Mouse (Mus musculus): ENCODE results near the gene Slc9a8. TPM values are rescaled to one million over a fixed set of nuclear protein-coding genes. Genes with fewer than 3 reads are reported as not detected.

Gene Slc9a8
- polyA plus RNA-seq, 1 experiment from 2014 or later = 27.0 TPM

- 52% methylated on average over 9 of the region's 9 CpGs for WGBS
- Histone ChIP-seq H3K9me3 (no peaks in the 10 kb centered on the region), H3K4me3 (replicated peaks) (no peak overlapping the region), H3K4me1 (replicated peaks) (no peaks in the 10 kb centered on the region), H3K27ac (peak overlapping the region; percentile 23; the same call in 1 of the 2 replicates), H3K27me3 (no peaks in the 10 kb centered on the region), H3K4me2 (no peak overlapping the region), H3K36me3 (peaks cover 68% of the 10 kb centered on the region), H3K9ac (replicated peaks) (no peak overlapping the region)
- no peak for ATAC-seq (ENCODE audit: insufficient number of reproducible peaks, insufficient read depth, low FRiP score, low TSS enrichment, low read depth)
Measured at GRCm38 (mm10) chr2:167430737-167431417, 9.4 kb downstream of the Slc9a8 start.

- no peak overlapping the region for H3K4me2 ChIP-seq
- no peak overlapping the region for H3K9ac ChIP-seq (replicated peaks)
- no peak for ATAC-seq (ENCODE audit: insufficient number of reproducible peaks, insufficient read depth, low FRiP score, low TSS enrichment, low read depth)
- WGBS = 58% methylated on average over 7 of the region's 7 CpGs
- H3K4me1 ChIP-seq (replicated peaks) = no peaks in the 10 kb centered on the region
- peaks cover 66% of the 10 kb centered on the region for H3K36me3 ChIP-seq
- H3K4me3 ChIP-seq (replicated peaks) = no peak overlapping the region
- H3K9me3 ChIP-seq = no peaks in the 10 kb centered on the region
- H3K27me3 ChIP-seq = no peaks in the 10 kb centered on the region
- peak overlapping the region; percentile 23; the same call in 1 of the 2 replicates for H3K27ac ChIP-seq
Measured at GRCm38 (mm10) chr2:167431418-167431776, 9.9 kb downstream of the Slc9a8 start.

- Histone ChIP-seq H3K4me2 (no peak overlapping the region), H3K36me3 (peaks cover 66% of the 10 kb centered on the region), H3K27me3 (no peaks in the 10 kb centered on the region), H3K4me1 (replicated peaks) (no peaks in the 10 kb centered on the region), H3K9me3 (no peaks in the 10 kb centered on the region), H3K4me3 (replicated peaks) (no peak overlapping the region), H3K27ac (no peak overlapping the region), H3K9ac (replicated peaks) (no peak overlapping the region)
- 92% methylated on average over 6 of the region's 6 CpGs for WGBS
- no peak for ATAC-seq (ENCODE audit: insufficient number of reproducible peaks, insufficient read depth, low FRiP score, low TSS enrichment, low read depth)
Measured at GRCm38 (mm10) chr2:167434570-167434969, 13.1 kb downstream of the Slc9a8 start.

- Histone ChIP-seq H3K4me2 (no peak overlapping the region), H3K4me1 (replicated peaks) (no peaks in the 10 kb centered on the region), H3K9me3 (no peaks in the 10 kb centered on the region), H3K27me3 (no peaks in the 10 kb centered on the region), H3K9ac (replicated peaks) (no peak overlapping the region), H3K27ac (no peak overlapping the region), H3K36me3 (peaks cover 70% of the 10 kb centered on the region), H3K4me3 (replicated peaks) (no peak overlapping the region)
- WGBS = 90% methylated on average over 2 of the region's 2 CpGs
- ATAC-seq (ENCODE audit: insufficient number of reproducible peaks, insufficient read depth, low FRiP score, low TSS enrichment, low read depth) = no peak
Measured at GRCm38 (mm10) chr2:167435631-167436030, 14.1 kb downstream of the Slc9a8 start.

GRCm38 (mm10) chr2:167436371-167436770 is 14.9 kb downstream of the Slc9a8 start:
- 93% methylated on average over 5 of the region's 5 CpGs for WGBS
- H3K4me3 ChIP-seq (replicated peaks) = no peak overlapping the region
- no peak for ATAC-seq (ENCODE audit: insufficient number of reproducible peaks, insufficient read depth, low FRiP score, low TSS enrichment, low read depth)
- no peak overlapping the region for H3K4me2 ChIP-seq
- H3K9me3 ChIP-seq = no peaks in the 10 kb centered on the region
- no peaks in the 10 kb centered on the region for H3K27me3 ChIP-seq
- no peak overlapping the region for H3K27ac ChIP-seq
- H3K9ac ChIP-seq (replicated peaks) = no peak overlapping the region
- peaks cover 74% of the 10 kb centered on the region for H3K36me3 ChIP-seq
- H3K4me1 ChIP-seq (replicated peaks) = no peaks in the 10 kb centered on the region

GRCm38 (mm10) chr2:167439422-167439821 is 17.9 kb downstream of the Slc9a8 start:
- H3K27me3 ChIP-seq = no peaks in the 10 kb centered on the region
- no peak overlapping the region for H3K27ac ChIP-seq
- H3K4me2 ChIP-seq = no peak overlapping the region
- 97% methylated on average over 3 of the region's 3 CpGs for WGBS
- H3K9ac ChIP-seq (replicated peaks) = no peak overlapping the region
- peaks cover 88% of the 10 kb centered on the region for H3K36me3 ChIP-seq
- ATAC-seq (ENCODE audit: insufficient number of reproducible peaks, insufficient read depth, low FRiP score, low TSS enrichment, low read depth) = no peak
- H3K9me3 ChIP-seq = no peaks in the 10 kb centered on the region
- no peaks in the 10 kb centered on the region for H3K4me1 ChIP-seq (replicated peaks)
- no peak overlapping the region for H3K4me3 ChIP-seq (replicated peaks)

- H3K4me1 ChIP-seq (replicated peaks) = no peaks in the 10 kb centered on the region
- 92% methylated on average over 4 of the region's 4 CpGs for WGBS
- no peak overlapping the region for H3K4me2 ChIP-seq
- no peaks in the 10 kb centered on the region for H3K27me3 ChIP-seq
- no peaks in the 10 kb centered on the region for H3K9me3 ChIP-seq
- no peak for ATAC-seq (ENCODE audit: insufficient number of reproducible peaks, insufficient read depth, low FRiP score, low TSS enrichment, low read depth)
- H3K4me3 ChIP-seq (replicated peaks) = no peak overlapping the region
- peaks cover 90% of the 10 kb centered on the region for H3K36me3 ChIP-seq
- H3K9ac ChIP-seq (replicated peaks) = no peak overlapping the region
- no peak overlapping the region for H3K27ac ChIP-seq
Measured at GRCm38 (mm10) chr2:167443411-167444193, 22.1 kb downstream of the Slc9a8 start.

GRCm38 (mm10) chr2:167445911-167446780 is 24.6 kb downstream of the Slc9a8 start:
- no peaks in the 10 kb centered on the region for H3K27me3 ChIP-seq
- no peak overlapping the region for H3K27ac ChIP-seq
- 86% methylated on average over 20 of the region's 20 CpGs for WGBS
- H3K36me3 ChIP-seq = peaks cover 92% of the 10 kb centered on the region
- 0 out of 2 replicates have a peak overlapping the region, but pooled peaks have one; percentile 32 for H3K9ac ChIP-seq (replicated peaks)
- H3K9me3 ChIP-seq = no peaks in the 10 kb centered on the region
- no peak overlapping the region for H3K4me3 ChIP-seq (replicated peaks)
- H3K4me1 ChIP-seq (replicated peaks) = no peaks in the 10 kb centered on the region
- H3K4me2 ChIP-seq = no peak overlapping the region
- no peak for ATAC-seq (ENCODE audit: insufficient number of reproducible peaks, insufficient read depth, low FRiP score, low TSS enrichment, low read depth)

DNA sequence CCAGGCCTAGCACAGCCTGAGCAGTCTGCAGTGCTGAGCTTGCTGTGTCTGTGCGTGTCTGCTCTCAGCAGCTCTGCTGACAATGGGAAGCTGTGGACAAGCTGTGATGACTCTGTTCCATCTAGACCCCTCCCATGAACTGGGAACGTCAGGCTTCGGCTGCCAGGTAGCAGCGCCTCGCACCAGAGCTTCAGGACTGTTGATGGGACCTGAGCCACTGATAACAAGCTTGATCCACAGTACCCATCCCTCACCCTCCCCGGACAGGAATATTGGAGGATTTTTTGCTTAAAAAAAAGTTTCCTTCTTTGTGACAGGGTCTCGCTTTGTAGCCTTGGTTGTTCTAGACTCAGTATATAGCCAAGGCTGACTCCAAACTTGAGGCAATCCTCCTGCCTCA is 25.7 kb downstream of the Slc9a8 start:
- WGBS = 95% methylated on average over 7 of the region's 7 CpGs
- Histone ChIP-seq H3K4me3 (replicated peaks) (no peak overlapping the region), H3K9ac (replicated peaks) (no peak overlapping the region), H3K36me3 (peaks cover 90% of the 10 kb centered on the region), H3K9me3 (no peaks in the 10 kb centered on the region), H3K4me2 (no peak overlapping the region), H3K27me3 (no peaks in the 10 kb centered on the region), H3K27ac (no peak overlapping the region), H3K4me1 (replicated peaks) (no peaks in the 10 kb centered on the region)
- ATAC-seq (ENCODE audit: insufficient number of reproducible peaks, insufficient read depth, low FRiP score, low TSS enrichment, low read depth) = no peak

- no peak for ATAC-seq (ENCODE audit: insufficient number of reproducible peaks, insufficient read depth, low FRiP score, low TSS enrichment, low read depth)
- no peak overlapping the region for H3K4me3 ChIP-seq (replicated peaks)
- H3K27ac ChIP-seq = no peak overlapping the region
- 91% methylated on average over 8 of the region's 8 CpGs for WGBS
- H3K4me2 ChIP-seq = no peak overlapping the region
- peaks cover 88% of the 10 kb centered on the region for H3K36me3 ChIP-seq
- no peaks in the 10 kb centered on the region for H3K27me3 ChIP-seq
- no peaks in the 10 kb centered on the region for H3K4me1 ChIP-seq (replicated peaks)
- H3K9ac ChIP-seq (replicated peaks) = no peak overlapping the region
- H3K9me3 ChIP-seq = no peaks in the 10 kb centered on the region
Measured at GRCm38 (mm10) chr2:167447629-167448028, 26.1 kb downstream of the Slc9a8 start.

Measured in limb, embryonic 12.5 days (tissue).